Mouse (Mus musculus) midbrain, postnatal 0 days (tissue): ENCODE results near the gene Slc39a8. TPM values are rescaled to one million over a fixed set of nuclear protein-coding genes. Genes with fewer than 3 reads are reported as not detected.

Source experiments
- ATAC-seq: fragments of 200-750 bp; cut with Nextera tagmentation; 2 replicates; pipeline ENCODE4 v1.8.0; 2017; ENCODE audit warnings: moderate number of reproducible peaks, mild to moderate bottlenecking, moderate TSS enrichment, moderate library complexity; ENCODE audit not compliant: low FRiP score
- DNase-seq: peaks from one replicate; pipeline ENCODE4 v3.0.0-alpha.2; 2015; ENCODE audit warnings: low spot score
- H3K27ac ChIP-seq: fragments of 300-500 bp; sonication (generic); 2 replicates; pipeline ENCODE4 v1.5.1; 2014; ENCODE audit warnings: low read depth, mild to moderate bottlenecking, low read length, mixed read lengths
- H3K27me3 ChIP-seq: fragments of 300-500 bp; sonication (generic); 2 replicates; pipeline ENCODE4 v1.6.1; 2014; ENCODE audit warnings: low read length, control low read depth, mixed read lengths; ENCODE audit not compliant: insufficient read depth
- H3K36me3 ChIP-seq: fragments of 300-500 bp; sonication (generic); 2 replicates; pipeline ENCODE4 v1.6.1; 2014; ENCODE audit warnings: low read length, control low read depth, mixed read lengths; ENCODE audit not compliant: insufficient read depth
- H3K4me1 ChIP-seq: fragments of 300-500 bp; sonication (generic); 2 replicates; pipeline ENCODE4 v1.6.1; 2014; ENCODE audit warnings: mild to moderate bottlenecking, control low read depth, antibody characterized with exemption, low read length, mixed read lengths; ENCODE audit not compliant: insufficient read depth
- H3K4me2 ChIP-seq: fragments of 300-500 bp; sonication (generic); 2 replicates; pipeline ENCODE4 v1.6.1; 2014; ENCODE audit warnings: low read depth, mild to moderate bottlenecking, low read length, mixed read lengths; ENCODE audit not compliant: poor library complexity, severe bottlenecking
- H3K4me3 ChIP-seq: fragments of 300-500 bp; sonication (generic); 2 replicates; pipeline ENCODE4 v1.5.1; 2014; ENCODE audit warnings: low read depth, mild to moderate bottlenecking, low read length, moderate library complexity
- H3K9ac ChIP-seq: fragments of 300-500 bp; sonication (generic); replicated peaks from 2 replicates; pipeline ENCODE4 v1.6.1; 2014; ENCODE audit warnings: mild to moderate bottlenecking, low read length, moderate library complexity, mixed read lengths; ENCODE audit not compliant: poor library complexity, severe bottlenecking
- H3K9me3 ChIP-seq: fragments of 300-500 bp; sonication (generic); 2 replicates; pipeline ENCODE4 v1.6.1; 2016; ENCODE audit warnings: low read length, control low read depth
- CTCF ChIP-seq: IDR thresholded peaks from 2 replicates; pipeline ENCODE4 v1.5.1; 2016; ENCODE audit warnings: antibody characterized with exemption, mild to moderate bottlenecking
- WGBS: fragments of 180-500 bp; shearing (Covaris S2); extraction: QIAGEN DNeasy Blood & Tissue Kit; methylation state at CpG from one replicate; pipeline ENCODE4 v1.1.7; 2014; 5-methylcytosine and 5-hydroxymethylcytosine counted together
- polyA plus RNA-seq: library from polyadenylated mRNA; unstranded; fragments of >200 nt; fragmentation: Nextera tagmentation; extraction: Ambion mirVana; gene quantifications from 2 replicates; pipeline ENCODE4 v1.2.1, GENCODE M21; 2015
- total RNA-seq: library from RNA; depleted of rRNA; stranded (reverse); fragments of >200 nt; gene quantifications from 2 replicates; pipeline ENCODE4 v1.2.3, GENCODE M21; 2014

Slc39a8 gene
- total and polyA plus RNA-seq, 2 experiments from 2014 or later: 12.6 to 19.7 TPM

- Histone ChIP-seq H3K36me3 (no peaks in the 10 kb centered on the region), H3K4me3 (no peak overlapping the region), H3K9ac (peak overlapping the region; percentile 33; the same call in 1 of the 2 replicates), H3K27me3 (no peaks in the 10 kb centered on the region), H3K27ac (no peak overlapping the region), H3K4me1 (no peaks in the 10 kb centered on the region), H3K9me3 (no peaks in the 10 kb centered on the region), H3K4me2 (peak overlapping the region; percentile 30)
- ATAC-seq: peak; percentile 71; the same call in 1 of the 2 replicates
- TF ChIP-seq CTCF: peak; percentile 97
- 21% methylated on average over 12 of the region's 12 CpGs for WGBS
- DNase-seq: peak; percentile 94
Observed at GRCm38 (mm10) chr3:135886659-135887027, 61.6 kb downstream of the Slc39a8 start.

- no peak for TF ChIP-seq CTCF
- Histone ChIP-seq H3K27me3 (no peaks in the 10 kb centered on the region), H3K36me3 (no peaks in the 10 kb centered on the region), H3K9me3 (no peaks in the 10 kb centered on the region), H3K4me3 (no peak overlapping the region), H3K4me2 (peak overlapping the region; percentile 30; the same call in 1 of the 2 replicates), H3K4me1 (no peaks in the 10 kb centered on the region), H3K9ac (no peak overlapping the region), H3K27ac (no peak overlapping the region)
- DNase-seq: no peak
- no peak for ATAC-seq
- WGBS: 47% methylated on average over 9 of the region's 9 CpGs
Observed at GRCm38 (mm10) chr3:135887033-135887855, 62.2 kb downstream of the Slc39a8 start.

- H3K9ac ChIP-seq: no peak overlapping the region
- H3K4me1 ChIP-seq: no peaks in the 10 kb centered on the region
- no peaks in the 10 kb centered on the region for H3K9me3 ChIP-seq
- WGBS: 41% methylated on average over 5 of the region's 5 CpGs
- no peaks in the 10 kb centered on the region for H3K27me3 ChIP-seq
- H3K36me3 ChIP-seq: no peaks in the 10 kb centered on the region
- 0 out of 2 replicates have a peak overlapping the region, but pooled peaks have one; percentile 13 for H3K4me2 ChIP-seq
- H3K27ac ChIP-seq: no peak overlapping the region
- H3K4me3 ChIP-seq: no peak overlapping the region
- DNase-seq (no peak), ATAC-seq (no peak)
- no peak for TF ChIP-seq CTCF
Observed at GRCm38 (mm10) chr3:135887856-135888155, 62.7 kb downstream of the Slc39a8 start.

DNA sequence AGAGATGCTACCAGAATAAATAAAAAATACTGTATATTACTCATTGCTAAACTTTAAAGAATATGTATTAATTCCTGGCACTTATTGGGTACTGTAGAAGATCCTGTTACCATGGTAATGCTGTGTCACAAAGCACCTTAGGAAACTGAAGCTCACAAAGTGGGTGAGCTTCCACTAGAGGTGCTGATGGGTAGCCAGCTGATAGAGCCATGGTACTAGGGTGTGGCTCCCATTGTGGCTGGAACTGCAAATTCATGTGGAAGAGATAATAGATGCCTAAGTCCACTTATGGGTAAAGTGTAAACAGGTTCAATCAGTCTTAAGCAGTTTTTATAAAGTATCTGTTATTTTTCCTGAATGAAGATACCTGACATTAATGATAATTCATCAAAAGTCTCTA is 64.3 kb downstream of the Slc39a8 start:
- ATAC-seq (no peak), DNase-seq (no peak)
- H3K27me3 ChIP-seq: no peaks in the 10 kb centered on the region
- H3K4me1 ChIP-seq: no peaks in the 10 kb centered on the region
- no peak overlapping the region for H3K4me3 ChIP-seq
- H3K9me3 ChIP-seq: no peaks in the 10 kb centered on the region
- TF ChIP-seq CTCF: peak; percentile 44
- no peak overlapping the region for H3K27ac ChIP-seq
- no peak overlapping the region for H3K9ac ChIP-seq
- no peaks in the 10 kb centered on the region for H3K36me3 ChIP-seq
- H3K4me2 ChIP-seq: no peak overlapping the region

DNA sequence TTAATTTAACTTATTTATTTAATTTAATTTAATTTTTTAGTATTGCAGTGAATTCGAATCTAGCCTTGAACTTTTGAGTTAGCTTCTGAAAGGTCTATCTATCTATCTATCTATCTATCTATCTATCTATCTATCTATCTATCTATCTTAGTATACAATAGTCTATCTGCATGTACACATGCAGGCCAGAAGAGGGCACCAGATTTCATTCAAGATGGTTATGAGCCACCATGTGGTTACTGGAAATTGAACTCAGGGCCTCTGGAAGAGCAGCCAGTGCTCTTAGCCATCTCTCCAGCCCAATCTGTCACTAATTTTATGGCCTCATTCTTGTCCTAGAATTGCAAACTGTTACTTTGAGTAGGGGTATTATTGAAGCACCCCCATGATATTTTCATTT is 78.3 kb downstream of the Slc39a8 start:
- Histone ChIP-seq H3K4me2 (no peak overlapping the region), H3K27me3 (no peaks in the 10 kb centered on the region), H3K4me1 (no peaks in the 10 kb centered on the region), H3K27ac (no peak overlapping the region), H3K4me3 (no peak overlapping the region), H3K9me3 (no peaks in the 10 kb centered on the region), H3K9ac (no peak overlapping the region), H3K36me3 (no peaks in the 10 kb centered on the region)
- TF ChIP-seq CTCF: peak; percentile 20; the same call in 1 of the 2 replicates
- DNase-seq: no peak
- 86% methylated on average over 1 of the region's 1 CpGs for WGBS
- no peak for ATAC-seq

DNA sequence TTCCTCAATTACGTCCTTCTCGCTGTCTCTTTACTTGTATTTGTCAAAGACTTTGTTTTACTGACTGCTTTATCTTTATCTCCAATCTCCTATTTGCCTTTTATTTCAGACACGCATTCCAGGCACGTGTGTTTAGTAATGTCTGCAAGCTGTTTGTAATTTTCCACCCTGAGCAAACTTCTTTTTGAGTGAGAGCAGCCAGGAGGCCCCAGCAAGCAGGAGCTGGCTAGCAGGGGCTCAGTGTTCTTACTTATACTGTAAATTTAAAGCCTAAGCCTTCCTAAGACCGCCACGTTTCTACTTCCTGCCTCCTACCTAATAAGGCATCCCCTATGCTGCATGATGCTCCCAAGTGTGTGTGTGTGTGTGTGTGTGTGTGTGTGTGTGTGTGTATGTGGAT is 79.8 kb downstream of the Slc39a8 start:
- Histone ChIP-seq H3K36me3 (no peaks in the 10 kb centered on the region), H3K9ac (no peak overlapping the region), H3K4me2 (no peak overlapping the region), H3K27ac (no peak overlapping the region), H3K4me3 (no peak overlapping the region), H3K9me3 (no peaks in the 10 kb centered on the region), H3K4me1 (no peaks in the 10 kb centered on the region), H3K27me3 (no peaks in the 10 kb centered on the region)
- ATAC-seq (no peak), DNase-seq (no peak)
- WGBS: 80% methylated on average over 6 of the region's 6 CpGs
- TF ChIP-seq CTCF: no peak
